Mouse (Mus musculus): Measurements from ENCODE around the gene Gm11037.

DNA sequence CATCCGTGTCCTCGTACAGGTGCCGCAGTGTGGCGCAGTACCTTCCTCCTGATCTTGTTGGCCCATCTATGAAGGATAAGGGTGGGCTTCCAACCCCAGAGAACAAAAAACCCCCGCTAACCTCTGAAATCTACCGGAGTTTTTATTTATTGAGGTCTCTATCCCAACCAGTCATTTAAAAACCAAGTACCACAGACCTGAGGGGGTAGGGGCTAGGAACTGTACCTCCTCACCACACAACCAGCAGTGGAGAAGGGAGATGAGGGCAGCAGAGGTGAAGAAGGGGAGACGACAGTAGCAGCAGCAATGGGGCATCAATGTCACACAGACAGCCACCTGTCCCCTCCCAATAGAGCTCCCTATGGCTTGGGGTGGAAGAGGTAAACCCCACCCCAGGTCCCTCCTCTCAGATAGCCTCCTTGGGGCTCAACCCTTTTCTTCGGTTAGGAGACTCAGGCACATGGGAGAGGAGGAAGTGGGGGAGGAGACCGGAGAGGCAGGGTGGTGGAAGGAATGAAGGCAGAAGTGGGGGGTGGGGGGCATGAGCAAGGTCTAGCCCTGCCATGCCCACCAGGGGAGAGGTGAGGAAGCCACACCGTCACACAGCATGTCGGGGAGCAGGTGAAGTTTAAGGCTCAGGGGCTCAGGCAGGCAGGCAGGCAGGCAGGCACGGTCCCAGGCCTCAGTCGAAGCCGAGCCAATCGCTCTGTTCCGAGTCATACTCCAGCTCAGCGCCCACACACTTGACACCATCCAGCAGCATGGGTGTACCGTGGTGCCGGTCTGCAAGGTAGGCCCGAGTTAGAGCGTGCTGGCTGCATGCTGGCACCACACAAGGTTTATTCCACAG, 13.1 kb downstream of the Gm11037 start:
- TF ChIP-seq CTCF (IDR thresholded peaks at IDR 0.05; ENCODE audit: low read depth) (no peak), EP300 (optimal IDR thresholded peaks at IDR 0.05) (no peak)
